Comparison of ENCODE assay signal across 8 mouse cellular contexts in genomic region chr12:8884426-8885145, GRCm38 (mm10). TPM values are rescaled to one million over a fixed set of nuclear protein-coding genes. Genes with fewer than 3 reads are reported as not detected.
DNase-seq lines count a peak whose midpoint lies in the region; ATAC-seq lines count a peak whose summit lies in the region.
"Had no signal": no experiment of that assay in that cellular context is flagged by ENCODE, and none has a peak within 500 bp of the region (broad histone marks: within the 10 kb centered on the region; RNA-seq: fewer than 3 reads in every experiment).

No protein-coding gene starts in this region.

- peak overlapping the region; percentile 31 for H3K4me3 ChIP-seq in heart, embryonic 10.5 days
- H3K4me3 ChIP-seq in limb, embryonic 12.5 days (replicated peaks): no peak overlapping the region

- peak overlapping the region; percentile 64; the same call in 1 of the 2 replicates for H3K27ac ChIP-seq in heart, embryonic 10.5 days
- peak overlapping the region; percentile 73 for H3K27ac ChIP-seq in limb, embryonic 12.5 days
- H3K27ac ChIP-seq: macrophage had no signal

- H3K4me1 ChIP-seq in heart, embryonic 10.5 days: peaks cover 30% of the 10 kb centered on the region
- peaks cover 32% of the 10 kb centered on the region for H3K4me1 ChIP-seq in limb, embryonic 12.5 days (replicated peaks)

- no peaks in the 10 kb centered on the region for H3K9me3 ChIP-seq in heart, embryonic 10.5 days
- no peaks in the 10 kb centered on the region for H3K9me3 ChIP-seq in limb, embryonic 12.5 days

- no peak for ATAC-seq in limb, embryonic 12.5 days (ENCODE audit: insufficient number of reproducible peaks, insufficient read depth, low FRiP score, low TSS enrichment, low read depth)

- H3K9ac ChIP-seq in limb, embryonic 12.5 days (replicated peaks): no peak overlapping the region

- peak overlapping the region; percentile 39 for H3K4me2 ChIP-seq in limb, embryonic 12.5 days

- peak; percentile 64 for DNase-seq in Muller cell, postnatal 12 days (ENCODE audit: inconsistent ontology term)
- peak; percentile 56 for DNase-seq in cerebellum, adult 11 months
- no peak for DNase-seq in heart, embryonic 10.5 days (ENCODE audit: low spot score)
- no peak for DNase-seq in adrenal gland, postnatal 10 days
- no peak for DNase-seq in adrenal gland, adult 2 months
- DNase-seq in adrenal gland, postnatal 14 days: no peak

- H3K36me3 ChIP-seq in heart, embryonic 10.5 days: no peaks in the 10 kb centered on the region
- H3K36me3 ChIP-seq in limb, embryonic 12.5 days: no peaks in the 10 kb centered on the region

- 0 out of 2 replicates have a peak, but pooled peaks cover 14% of the 10 kb centered on the region for H3K27me3 ChIP-seq in heart, embryonic 10.5 days (ENCODE audit: insufficient read depth, poor library complexity, severe bottlenecking)
- H3K27me3 ChIP-seq in limb, embryonic 12.5 days: no peaks in the 10 kb centered on the region

- WGBS in heart, embryonic 10.5 days: 21% methylated on average over 13 of the region's 13 CpGs
- 21% methylated on average over 13 of the region's 13 CpGs for WGBS in limb, embryonic 12.5 days

RNA-seq across cellular contexts. Expression of gene Laptm4a, which starts 36.9 kb away (rescaled TPM):
- polyA plus RNA-seq in heart, embryonic 10.5 days (2016; fragmentation: Nextera tagmentation; extraction: Ambion mirVana): 199 and 219 TPM in 2 replicates
- polyA plus RNA-seq in limb, embryonic 12.5 days (2016; fragmentation: Nextera tagmentation; extraction: Ambion mirVana): 278 and 287 TPM in 2 replicates
- 100 to 1,000 TPM; 391 to 397 TPM for total RNA-seq in adrenal gland, postnatal 10 days (2021)
- 100 to 1,000 TPM; 500 to 622 TPM for total RNA-seq in adrenal gland, adult 2 months (2021)
- polyA plus RNA-seq in adrenal gland, adult 2 months (2012; rRNA removed): 243 and 281 TPM in 2 replicates
- total RNA-seq in adrenal gland, postnatal 14 days (2021): 378 and 379 TPM in 2 replicates

Comparison
In these comparisons a context has a peak if more than half of its experiments do, and no peak if none do; other contexts are left out.
1. DNase-seq: peak in Muller cell, postnatal 12 days (single experiment) and cerebellum, adult 11 months (single experiment); none in heart, embryonic 10.5 days (single experiment), adrenal gland, postnatal 10 days (single experiment), adrenal gland, adult 2 months (single experiment) and adrenal gland, postnatal 14 days (single experiment).